Mouse (Mus musculus): ENCODE data around the gene Rogdi. TPM values are rescaled to one million over a fixed set of nuclear protein-coding genes. Genes with fewer than 3 reads are reported as not detected.

Gene Rogdi
- polyA plus RNA-seq, 1 experiment from 2014 or later, result 57.0 TPM

- Histone ChIP-seq H3K27me3 (replicated peaks; ENCODE audit: control insufficient read depth, insufficient read depth, low read length) (no peaks in the 10 kb centered on the region), H3K4me3 (ENCODE audit: low read depth, low read length) (no peak overlapping the region), H3K9me3 (ENCODE audit: control insufficient read depth, low read length) (no peaks in the 10 kb centered on the region), H3K9ac (ENCODE audit: low read length) (no peak overlapping the region), H3K4me1 (replicated peaks; ENCODE audit: control insufficient read depth, insufficient read depth, low read length) (no peaks in the 10 kb centered on the region), H3K4me2 (ENCODE audit: low read length) (no peak overlapping the region), H3K27ac (ENCODE audit: low read depth) (no peak overlapping the region), H3K36me3 (ENCODE audit: control insufficient read depth, insufficient read depth, low read length) (no peaks in the 10 kb centered on the region)
- ATAC-seq (replicated peaks; ENCODE audit: low FRiP score, low TSS enrichment, low read depth) (no peak), DNase-seq (ENCODE audit: low spot score) (no peak)
- WGBS, result 75% methylated on average over 2 of the region's 2 CpGs
Observed at GRCm38 (mm10) chr16:4976180-4976579, 37.2 kb downstream of the Rogdi start.

- DNase-seq (ENCODE audit: low spot score), result no peak
- no peak overlapping the region for H3K4me3 ChIP-seq (ENCODE audit: low read depth, low read length)
- H3K27me3 ChIP-seq (replicated peaks; ENCODE audit: control insufficient read depth, insufficient read depth, low read length), result no peaks in the 10 kb centered on the region
- 90% methylated on average over 5 of the region's 5 CpGs for WGBS
- no peaks in the 10 kb centered on the region for H3K9me3 ChIP-seq (ENCODE audit: control insufficient read depth, low read length)
- no peak overlapping the region for H3K27ac ChIP-seq (ENCODE audit: low read depth)
- no peak overlapping the region for H3K9ac ChIP-seq (ENCODE audit: low read length)
- no peaks in the 10 kb centered on the region for H3K36me3 ChIP-seq (ENCODE audit: control insufficient read depth, insufficient read depth, low read length)
- no peaks in the 10 kb centered on the region for H3K4me1 ChIP-seq (replicated peaks; ENCODE audit: control insufficient read depth, insufficient read depth, low read length)
- ATAC-seq (replicated peaks; ENCODE audit: low FRiP score, low TSS enrichment, low read depth), result no peak
- no peak overlapping the region for H3K4me2 ChIP-seq (ENCODE audit: low read length)
Observed at GRCm38 (mm10) chr16:4974521-4974920, 38.8 kb downstream of the Rogdi start.

GRCm38 (mm10) chr16:4971626-4972025 is 41.7 kb downstream of the Rogdi start:
- no peak for ATAC-seq (replicated peaks; ENCODE audit: low FRiP score, low TSS enrichment, low read depth)
- 77% methylated on average over 4 of the region's 4 CpGs for WGBS
- Histone ChIP-seq H3K4me3 (ENCODE audit: low read depth, low read length) (no peak overlapping the region), H3K27ac (ENCODE audit: low read depth) (no peak overlapping the region), H3K27me3 (replicated peaks; ENCODE audit: control insufficient read depth, insufficient read depth, low read length) (no peaks in the 10 kb centered on the region), H3K9me3 (ENCODE audit: control insufficient read depth, low read length) (no peaks in the 10 kb centered on the region), H3K4me2 (ENCODE audit: low read length) (no peak overlapping the region), H3K4me1 (replicated peaks; ENCODE audit: control insufficient read depth, insufficient read depth, low read length) (no peaks in the 10 kb centered on the region), H3K36me3 (ENCODE audit: control insufficient read depth, insufficient read depth, low read length) (no peaks in the 10 kb centered on the region), H3K9ac (ENCODE audit: low read length) (no peak overlapping the region)
- DNase-seq (ENCODE audit: low spot score), result no peak

- Histone ChIP-seq H3K27me3 (replicated peaks; ENCODE audit: control insufficient read depth, insufficient read depth, low read length) (no peaks in the 10 kb centered on the region), H3K4me3 (ENCODE audit: low read depth, low read length) (no peak overlapping the region), H3K9me3 (ENCODE audit: control insufficient read depth, low read length) (no peaks in the 10 kb centered on the region), H3K4me1 (replicated peaks; ENCODE audit: control insufficient read depth, insufficient read depth, low read length) (0 out of 2 replicates have a peak, but pooled peaks cover 6% of the 10 kb centered on the region), H3K4me2 (ENCODE audit: low read length) (no peak overlapping the region), H3K9ac (ENCODE audit: low read length) (no peak overlapping the region), H3K27ac (ENCODE audit: low read depth) (no peak overlapping the region), H3K36me3 (ENCODE audit: control insufficient read depth, insufficient read depth, low read length) (no peaks in the 10 kb centered on the region)
- 84% methylated on average over 5 of the region's 5 CpGs for WGBS
- ATAC-seq (replicated peaks; ENCODE audit: low FRiP score, low TSS enrichment, low read depth), result no peak
- no peak for DNase-seq (ENCODE audit: low spot score)
Observed at GRCm38 (mm10) chr16:4969055-4969843, 44.1 kb downstream of the Rogdi start.

- no peak for DNase-seq (ENCODE audit: low spot score)
- H3K9ac ChIP-seq (ENCODE audit: low read length), result no peak overlapping the region
- no peaks in the 10 kb centered on the region for H3K9me3 ChIP-seq (ENCODE audit: control insufficient read depth, low read length)
- H3K4me1 ChIP-seq (replicated peaks; ENCODE audit: control insufficient read depth, insufficient read depth, low read length), result 0 out of 2 replicates have a peak, but pooled peaks cover 7% of the 10 kb centered on the region
- no peak overlapping the region for H3K4me2 ChIP-seq (ENCODE audit: low read length)
- no peak overlapping the region for H3K27ac ChIP-seq (ENCODE audit: low read depth)
- 89% methylated on average over 3 of the region's 3 CpGs for WGBS
- no peaks in the 10 kb centered on the region for H3K36me3 ChIP-seq (ENCODE audit: control insufficient read depth, insufficient read depth, low read length)
- H3K27me3 ChIP-seq (replicated peaks; ENCODE audit: control insufficient read depth, insufficient read depth, low read length), result no peaks in the 10 kb centered on the region
- H3K4me3 ChIP-seq (ENCODE audit: low read depth, low read length), result no peak overlapping the region
- ATAC-seq (replicated peaks; ENCODE audit: low FRiP score, low TSS enrichment, low read depth), result no peak
Observed at GRCm38 (mm10) chr16:4968426-4968825, 44.9 kb downstream of the Rogdi start.

GRCm38 (mm10) chr16:4965392-4966129 is 47.8 kb downstream of the Rogdi start:
- Histone ChIP-seq H3K9ac (ENCODE audit: low read length) (no peak overlapping the region), H3K27me3 (replicated peaks; ENCODE audit: control insufficient read depth, insufficient read depth, low read length) (no peaks in the 10 kb centered on the region), H3K36me3 (ENCODE audit: control insufficient read depth, insufficient read depth, low read length) (no peaks in the 10 kb centered on the region), H3K4me1 (replicated peaks; ENCODE audit: control insufficient read depth, insufficient read depth, low read length) (0 out of 2 replicates have a peak, but pooled peaks cover 17% of the 10 kb centered on the region), H3K4me3 (ENCODE audit: low read depth, low read length) (no peak overlapping the region), H3K27ac (ENCODE audit: low read depth) (no peak overlapping the region), H3K9me3 (ENCODE audit: control insufficient read depth, low read length) (no peaks in the 10 kb centered on the region), H3K4me2 (ENCODE audit: low read length) (no peak overlapping the region)
- 90% methylated on average over 8 of the region's 8 CpGs for WGBS
- ATAC-seq (replicated peaks; ENCODE audit: low FRiP score, low TSS enrichment, low read depth) (no peak), DNase-seq (ENCODE audit: low spot score) (no peak)

GRCm38 (mm10) chr16:4964731-4965391 is 48.5 kb downstream of the Rogdi start:
- Histone ChIP-seq H3K27ac (ENCODE audit: low read depth) (no peak overlapping the region; the same call in 1 of the 2 replicates), H3K4me3 (ENCODE audit: low read depth, low read length) (peak overlapping the region; percentile 91), H3K27me3 (replicated peaks; ENCODE audit: control insufficient read depth, insufficient read depth, low read length) (no peaks in the 10 kb centered on the region), H3K4me1 (replicated peaks; ENCODE audit: control insufficient read depth, insufficient read depth, low read length) (0 out of 2 replicates have a peak, but pooled peaks cover 17% of the 10 kb centered on the region), H3K4me2 (ENCODE audit: low read length) (peak overlapping the region; percentile 77), H3K9me3 (ENCODE audit: control insufficient read depth, low read length) (no peaks in the 10 kb centered on the region), H3K36me3 (ENCODE audit: control insufficient read depth, insufficient read depth, low read length) (0 out of 2 replicates have a peak, but pooled peaks cover 3% of the 10 kb centered on the region), H3K9ac (ENCODE audit: low read length) (peak overlapping the region; percentile 75)
- DNase-seq (ENCODE audit: low spot score) (no peak), ATAC-seq (replicated peaks; ENCODE audit: low FRiP score, low TSS enrichment, low read depth) (no peak; the same call in 1 of the 2 replicates)
- WGBS, result 21% methylated on average over 13 of the region's 13 CpGs
